17 mouse cellular contexts compared by ENCODE assay signal in the genomic region with DNA sequence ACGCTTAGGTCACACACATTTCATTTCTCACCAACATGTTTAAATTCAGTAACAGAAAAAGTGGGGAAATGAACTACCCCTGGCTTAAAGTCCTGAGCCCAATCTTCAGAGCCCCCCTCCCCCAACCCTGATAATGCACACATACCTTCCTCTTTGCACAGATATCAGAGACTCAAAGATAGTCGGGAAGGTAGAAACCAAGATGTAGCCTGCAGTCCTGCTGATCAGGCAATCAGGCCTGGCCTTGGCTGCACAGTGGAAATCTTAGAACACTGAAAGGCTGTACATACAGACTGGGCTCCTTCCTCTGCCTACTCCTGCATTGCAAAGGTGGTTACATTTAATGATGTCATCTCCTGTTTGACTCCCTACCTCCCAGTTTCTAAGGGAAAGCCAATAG.
"Had no signal": no experiment of that assay in that cellular context is flagged by ENCODE, and none has a peak within 500 bp of the region (broad histone marks: within the 10 kb centered on the region; RNA-seq: fewer than 3 reads in every experiment).

No protein-coding gene starts in this region.

- H3K4me2 ChIP-seq: liver, embryonic 12.5 days; lung, embryonic 14.5 days; midbrain, embryonic 12.5 days; neural tube, embryonic 13.5 days had no signal

- H3K27ac ChIP-seq: left cerebral cortex, adult 2 months; liver, embryonic 12.5 days; macrophage; midbrain, embryonic 12.5 days; neural tube, embryonic 13.5 days had no signal

- H3K9me3 ChIP-seq: liver, embryonic 12.5 days; midbrain, embryonic 12.5 days; neural tube, embryonic 13.5 days had no signal

- ATAC-seq: liver, embryonic 12.5 days; liver, postnatal 0 days; lung, postnatal 0 days; midbrain, embryonic 16.5 days had no signal

- DNase-seq: kidney, adult 18-20 months; kidney, adult 9 months; kidney, postnatal 14 days; kidney, postnatal 4 days; layer of hippocampus, postnatal 36 days; liver, postnatal 0 days; lung, embryonic 14.5 days; thymus, adult 18-20 months; thymus, postnatal 36 days had no signal

- H3K9ac ChIP-seq: liver, embryonic 12.5 days; liver, postnatal 0 days; lung, embryonic 14.5 days; midbrain, embryonic 12.5 days; neural tube, embryonic 13.5 days had no signal

- H3K27me3 ChIP-seq: liver, embryonic 12.5 days; midbrain, embryonic 12.5 days; neural tube, embryonic 13.5 days had no signal

- H3K4me1 ChIP-seq: liver, embryonic 12.5 days; midbrain, embryonic 12.5 days had no signal

- H3K4me3 ChIP-seq: left cerebral cortex, adult 2 months; liver, embryonic 12.5 days; midbrain, embryonic 12.5 days; myocyte; neural tube, embryonic 13.5 days had no signal
